Mouse (Mus musculus) right cerebral cortex, postnatal 10 days (tissue): ENCODE data around the gene Ccdc152.
"Not testable (repeated sequence)": the region's sequence is repeated elsewhere in the genome, so short reads cannot be mapped to it uniquely, and the experiment has no call there.

Experiments
- DNase-seq, 2 experiments: peaks; one replicate each; pipeline ENCODE4 v3.0.0; 2021; ENCODE audit warnings: low spot score in 2 of 2

The Ccdc152 gene

GRCm38 (mm10) chr15:3279242-3279641 is 24.1 kb downstream of the Ccdc152 start:
- DNase-seq, result no peak

- DNase-seq, result no peak
These were observed 25.9 kb downstream of the Ccdc152 start for GRCm38 (mm10) chr15:3277391-3277790.

DNA sequence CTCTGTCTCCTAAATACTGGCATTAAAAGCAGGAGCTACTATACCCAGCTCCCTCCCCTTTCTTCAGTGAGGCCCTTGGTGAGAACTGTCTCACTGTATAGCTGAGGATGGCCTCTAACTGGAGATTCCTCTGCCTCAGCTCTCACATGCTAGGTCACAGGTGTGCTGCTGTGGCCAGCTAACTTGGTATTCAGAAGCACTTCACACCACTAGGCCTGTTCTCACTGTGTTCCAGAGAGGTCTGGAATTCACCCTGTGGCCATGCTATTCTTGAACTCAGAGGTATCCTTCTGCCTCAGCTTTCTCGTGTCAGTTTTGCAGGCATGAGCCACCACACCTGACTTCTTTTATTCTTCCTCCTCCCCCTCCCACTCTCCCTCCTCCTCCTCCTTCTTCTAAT is 30.1 kb downstream of the Ccdc152 start:
- DNase-seq, result no peak

DNA sequence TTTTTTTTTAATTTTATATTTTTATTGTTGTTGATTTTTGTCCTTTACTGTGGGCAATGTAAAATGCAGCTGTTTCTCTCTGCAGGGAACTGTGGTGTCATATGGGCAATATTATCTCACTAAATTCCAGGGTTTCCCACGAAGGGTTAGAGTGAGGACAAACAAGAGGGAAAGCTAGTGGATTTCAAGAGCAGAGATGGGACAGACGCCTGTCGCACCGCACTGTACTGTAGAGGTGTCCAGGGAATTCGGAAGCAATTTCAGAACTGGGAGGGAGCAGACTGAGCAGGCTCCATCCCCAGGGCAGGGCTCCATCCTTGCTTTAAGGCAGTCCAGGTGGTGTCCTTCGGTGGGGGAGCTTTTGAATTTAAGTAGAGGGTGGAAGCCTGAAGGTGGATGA is 32.1 kb downstream of the Ccdc152 start:
- DNase-seq, result no peak

DNA sequence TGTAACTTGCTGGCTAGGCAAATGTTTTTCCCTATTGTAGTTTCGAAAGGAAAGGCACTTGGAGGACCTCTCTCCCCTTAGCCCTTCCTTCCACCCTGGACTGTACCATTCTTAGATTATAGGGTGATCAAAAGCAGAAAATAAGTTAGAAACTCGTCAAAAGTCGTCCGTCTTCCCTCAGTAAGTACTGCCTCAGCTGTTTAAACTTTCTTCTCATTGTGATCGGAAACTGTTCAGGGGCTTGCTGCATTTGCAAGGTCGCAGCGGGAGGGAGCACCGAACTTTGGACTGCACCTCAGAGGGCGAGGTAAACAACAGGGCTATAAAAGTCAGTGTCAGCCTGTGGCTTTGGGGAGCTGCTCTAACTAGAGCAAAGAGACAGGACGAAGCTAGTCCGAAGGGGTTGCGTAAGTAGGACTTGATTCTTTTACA is 32.7 kb downstream of the Ccdc152 start:
- peak; percentile 44 to 45 for DNase-seq

GRCm38 (mm10) chr15:3269996-3270645 is 33.2 kb downstream of the Ccdc152 start:
- DNase-seq, result no peak

DNA sequence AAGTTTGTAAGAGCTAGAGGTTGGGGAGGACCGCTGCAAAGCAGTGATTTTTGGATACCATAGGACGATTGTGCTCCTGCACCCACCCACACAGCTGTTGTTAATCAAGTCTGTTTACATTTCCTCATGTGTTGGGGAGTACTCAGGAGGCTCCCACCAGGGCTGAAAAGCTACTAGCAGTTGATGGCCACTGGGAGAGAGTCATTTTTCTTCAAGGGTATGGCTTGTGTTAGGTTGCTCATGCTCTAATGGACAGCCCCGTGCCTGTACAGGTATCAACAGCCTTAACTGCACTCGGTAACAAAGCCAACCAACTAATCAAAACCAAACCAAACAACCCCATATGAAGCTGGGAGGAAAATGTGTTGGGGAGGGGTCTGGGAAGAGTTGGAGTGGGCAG is 33.8 kb downstream of the Ccdc152 start:
- DNase-seq, result no peak

GRCm38 (mm10) chr15:3268247-3268646 is 35.1 kb downstream of the Ccdc152 start, which contains the start of gene Selenop:
Gene Selenop, plus strand, starts transcription at chr15:3268547.
- no peak for DNase-seq

DNA sequence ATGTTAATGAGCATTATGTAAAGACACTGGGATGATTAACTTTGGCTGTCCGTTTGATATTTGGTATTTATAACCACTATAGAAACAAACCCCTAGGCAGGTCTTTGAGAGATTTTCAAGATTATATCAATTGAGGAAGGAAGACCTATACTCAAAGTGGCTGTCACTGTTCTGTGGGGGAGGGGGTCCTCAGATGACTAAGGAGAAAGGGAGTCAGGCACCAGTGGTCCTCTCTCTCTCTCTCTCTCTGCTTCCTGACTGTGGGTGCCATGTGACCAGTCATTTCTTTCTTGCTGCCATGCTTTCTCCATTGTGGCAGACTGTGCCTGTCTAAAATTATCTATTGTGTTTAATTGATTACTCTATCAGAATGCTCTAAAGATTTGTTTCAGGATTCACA is 38.5 kb downstream of the Ccdc152 start:
- no peak for DNase-seq

- DNase-seq, result no peak
These were observed 39.0 kb downstream of the Ccdc152 start for GRCm38 (mm10) chr15:3264293-3264692.

- DNase-seq, result no peak
These were observed 40.4 kb downstream of the Ccdc152 start for GRCm38 (mm10) chr15:3262883-3263282.

- DNase-seq, result no peak
These were observed 43.0 kb downstream of the Ccdc152 start for GRCm38 (mm10) chr15:3260309-3260708.

DNA sequence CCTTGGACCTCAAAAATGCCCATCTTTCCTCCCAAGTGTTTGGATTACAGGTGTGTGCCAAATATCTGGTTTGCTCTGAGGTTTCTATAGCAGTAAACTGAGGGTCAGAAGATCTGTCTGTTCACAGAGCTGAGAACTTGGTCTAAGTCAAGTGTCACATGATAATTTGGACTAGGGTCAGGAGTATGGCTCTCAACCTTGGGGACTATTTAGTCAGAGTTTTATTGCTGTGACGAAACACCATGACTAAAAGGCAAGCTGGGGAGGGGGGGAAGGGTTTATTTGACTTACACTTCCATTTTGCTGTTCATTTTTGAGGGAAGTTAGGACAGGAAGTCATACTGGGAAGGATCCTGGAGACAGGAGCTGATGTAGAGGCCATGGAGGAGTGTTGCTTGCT is 44.3 kb downstream of the Ccdc152 start:
- DNase-seq, result no peak

DNA sequence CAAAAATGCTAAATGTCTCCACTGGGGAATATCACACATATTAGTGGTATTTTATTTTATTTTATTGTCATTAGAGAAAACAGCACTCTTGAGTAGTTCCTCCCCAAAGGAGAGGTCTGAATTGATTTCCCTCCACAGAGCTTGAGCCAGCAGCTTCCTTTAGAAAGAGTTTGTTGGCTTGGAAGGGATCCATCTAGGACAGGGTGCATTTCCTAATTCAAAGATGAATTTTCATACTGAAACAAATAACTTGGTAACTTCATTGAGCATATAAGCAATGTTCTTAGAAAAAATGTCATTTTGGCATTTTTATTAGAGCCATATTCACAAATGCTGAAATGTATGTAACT is 51.6 kb downstream of the Ccdc152 start:
- DNase-seq, result no peak

GRCm38 (mm10) chr15:3251031-3251717 is 52.2 kb downstream of the Ccdc152 start:
- no peak for DNase-seq

DNA sequence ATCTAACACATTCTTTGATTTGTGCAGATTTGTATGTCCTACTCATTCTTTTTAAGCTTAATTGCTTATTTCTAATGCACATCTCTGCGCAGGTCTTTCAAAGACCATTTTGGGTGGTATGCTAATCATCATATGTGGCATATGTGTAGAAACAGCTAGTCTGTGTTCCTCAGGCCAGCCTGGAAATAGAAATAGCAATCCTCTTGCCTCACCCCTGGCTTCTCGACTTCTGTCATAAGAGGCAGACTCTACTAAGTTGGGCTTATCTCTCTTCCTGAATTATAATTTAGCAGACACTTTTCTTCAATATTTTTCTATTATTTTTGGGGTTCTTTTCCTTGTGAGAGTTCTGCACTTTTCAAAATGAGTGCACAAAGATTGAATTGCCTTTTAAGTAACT is 52.7 kb downstream of the Ccdc152 start:
- DNase-seq, result no peak

DNA sequence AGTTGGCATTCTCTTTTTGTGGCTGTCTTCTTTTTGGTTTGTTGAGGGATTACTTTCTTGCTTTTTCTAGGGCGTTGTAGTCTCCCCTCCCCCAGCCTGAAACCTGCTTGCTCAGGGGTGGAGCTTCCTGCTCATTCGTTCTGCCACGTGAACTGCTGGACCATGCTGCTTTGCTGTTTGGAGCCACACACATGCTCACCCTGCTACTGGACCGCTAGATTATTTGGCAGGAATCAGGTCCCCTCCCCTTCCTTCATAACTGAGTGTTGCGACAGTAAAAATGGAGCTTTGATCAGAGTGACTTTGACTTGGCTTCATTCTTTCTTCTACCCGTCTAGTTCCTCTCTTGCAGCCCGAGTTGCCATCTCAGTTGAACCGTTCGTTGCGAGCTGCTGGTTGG is 58.3 kb downstream of the Ccdc152 start:
- DNase-seq, result not testable (repeated sequence)

GRCm38 (mm10) chr15:3237963-3238362 is 65.4 kb downstream of the Ccdc152 start:
- peak in 1 of 2 experiments; percentile 32 for DNase-seq

- no peak for DNase-seq
These were observed 67.0 kb downstream of the Ccdc152 start for GRCm38 (mm10) chr15:3236338-3236737.

DNA sequence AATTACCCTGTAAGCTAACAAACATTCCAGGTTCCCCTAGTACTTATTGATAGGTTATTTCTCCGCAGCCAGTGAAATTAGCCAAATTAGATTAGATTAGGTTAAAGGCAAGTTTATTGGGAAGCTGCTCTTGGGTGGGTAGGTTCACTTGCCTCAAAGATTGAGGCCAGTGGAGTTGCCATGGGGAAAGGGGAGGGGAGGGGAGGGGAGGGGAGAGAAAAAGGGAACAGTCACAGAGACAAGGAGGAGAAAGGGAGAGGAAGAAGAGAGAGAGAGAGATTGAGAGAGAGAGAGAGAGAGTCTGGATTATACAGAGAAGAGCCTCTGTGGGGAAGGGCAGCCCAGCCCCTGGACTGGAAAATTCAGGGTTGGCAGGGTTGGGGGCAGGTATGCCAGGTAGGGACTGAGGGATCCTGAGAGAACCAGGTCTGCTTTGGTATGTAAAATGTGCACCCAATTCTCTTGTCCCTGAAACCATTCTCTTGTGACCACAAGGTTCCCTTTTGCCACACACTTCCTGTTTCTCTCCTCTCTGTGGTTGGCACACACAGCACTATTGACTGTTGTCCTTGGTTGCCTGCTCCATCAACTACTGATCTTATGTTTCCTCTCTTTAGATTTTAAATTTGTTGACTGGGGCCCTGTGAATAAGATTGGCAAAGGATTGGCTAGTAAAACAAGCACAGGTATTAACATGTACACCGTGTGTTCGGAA is 69.3 kb downstream of the Ccdc152 start:
- DNase-seq, result no peak

- DNase-seq, result peak in 1 of 2 experiments; percentile 29
These were observed 71.0 kb downstream of the Ccdc152 start for GRCm38 (mm10) chr15:3232168-3232835.

DNA sequence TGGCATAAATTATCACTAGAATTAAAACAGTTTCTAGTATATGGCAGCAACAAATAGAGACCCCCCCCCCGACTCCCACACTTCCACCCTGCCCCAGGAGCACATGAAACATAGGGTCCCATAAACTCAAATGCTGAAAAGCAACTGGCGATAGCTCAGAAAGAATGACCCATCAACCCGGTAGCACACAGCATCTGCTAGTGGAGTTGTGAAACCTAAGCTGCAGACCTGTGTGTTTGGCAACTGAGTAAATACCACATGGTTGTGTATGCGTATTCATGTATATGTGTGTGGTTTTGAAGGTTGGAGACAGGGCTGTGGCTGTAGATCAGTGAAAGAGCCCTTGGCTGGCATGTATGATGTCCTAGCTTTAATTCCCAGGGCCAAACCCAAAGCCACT is 72.3 kb downstream of the Ccdc152 start:
- DNase-seq, result no peak
